Mouse (Mus musculus): Measurements from ENCODE around the gene Cdhr3. TPM values are rescaled to one million over a fixed set of nuclear protein-coding genes. Genes with fewer than 3 reads are reported as not detected.

Gene Cdhr3
- polyA plus RNA-seq, 2 experiments = not detected

DNA sequence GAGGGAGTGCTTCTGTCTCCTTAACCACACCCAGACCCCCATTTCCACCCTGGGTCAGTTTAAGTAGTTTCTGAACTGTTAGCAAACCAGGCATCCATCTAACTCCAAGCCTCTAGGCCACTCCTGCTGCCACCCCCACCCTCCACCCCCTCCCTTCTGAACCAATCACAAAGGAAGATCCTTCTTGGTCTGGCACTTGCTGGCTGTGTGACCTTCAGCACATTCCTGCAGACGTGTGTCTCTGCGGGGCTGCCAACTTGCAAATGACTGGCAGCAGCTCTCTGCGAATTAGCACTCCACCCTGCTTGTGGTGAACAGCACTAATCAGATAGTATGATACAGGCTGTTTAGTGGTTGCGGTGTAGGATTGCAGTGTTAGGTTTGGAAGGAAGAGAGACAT is 36.7 kb upstream of the Cdhr3 start:
- Histone ChIP-seq H3K4me1 (replicated peaks; ENCODE audit: control insufficient read depth in 2 of 2, insufficient read depth in 2 of 2, low read length in 1 of 2) (peaks cover 0 to 10% of the 10 kb centered on the region in 2 experiments; a peak in 2 of 4 replicates), H3K9me3 (ENCODE audit: control insufficient read depth, low read length) (no peaks in the 10 kb centered on the region), H3K9ac (replicated peaks) (no peak overlapping the region), H3K27me3 (ENCODE audit: control insufficient read depth, insufficient read depth, low read length) (no peaks in the 10 kb centered on the region), H3K36me3 (replicated peaks; ENCODE audit: control insufficient read depth, insufficient read depth, low read depth) (no peaks in the 10 kb centered on the region), H3K27ac (no peak overlapping the region), H3K4me3 (ENCODE audit: insufficient read depth in 1 of 2, low read depth in 2 of 2, low read length in 2 of 2) (no peak overlapping the region), H3K4me2 (ENCODE audit: low read depth) (no peak overlapping the region)
- no peak for ATAC-seq (ENCODE audit: insufficient read depth)
- no peak for DNase-seq (ENCODE audit: low read depth in 3 of 3, low spot score in 3 of 3)
- 4% methylated on average over 4 of the region's 4 CpGs for WGBS (ENCODE audit: insufficient replicate concordance)
- TF ChIP-seq CTCF (IDR thresholded peaks at IDR 0.05; ENCODE audit: low read depth) = no peak
- no peak for TF ChIP-seq EP300 (IDR thresholded peaks at IDR 0.05; ENCODE audit: low read depth)

DNA sequence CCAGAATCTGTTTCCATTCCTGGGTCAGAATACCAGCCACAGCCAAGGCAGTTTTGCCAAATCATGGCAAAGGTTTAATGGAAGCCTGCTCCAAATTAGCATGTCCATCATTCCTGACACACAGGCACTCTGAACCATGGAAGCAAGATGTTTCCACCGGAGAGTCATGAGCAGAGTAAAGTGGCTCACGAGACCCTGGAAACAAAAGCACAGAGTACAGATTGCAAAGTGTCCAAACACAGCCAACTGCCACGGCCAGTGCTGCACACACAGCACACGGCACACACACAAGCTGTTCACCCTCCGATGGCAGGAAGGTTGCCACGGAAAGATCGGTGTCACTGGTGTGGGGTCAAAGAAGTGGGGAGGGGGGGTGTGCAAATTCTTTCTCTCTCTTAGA is 36.0 kb upstream of the Cdhr3 start:
- no peak overlapping the region for H3K4me3 ChIP-seq (ENCODE audit: insufficient read depth in 1 of 2, low read depth in 2 of 2, low read length in 2 of 2)
- DNase-seq (ENCODE audit: low read depth in 3 of 3, low spot score in 3 of 3) (no peak), ATAC-seq (ENCODE audit: insufficient read depth) (no peak)
- no peak overlapping the region for H3K27ac ChIP-seq
- H3K9ac ChIP-seq (replicated peaks) = no peak overlapping the region
- no peaks in the 10 kb centered on the region for H3K36me3 ChIP-seq (replicated peaks; ENCODE audit: control insufficient read depth, insufficient read depth, low read depth)
- H3K27me3 ChIP-seq (ENCODE audit: control insufficient read depth, insufficient read depth, low read length) = no peaks in the 10 kb centered on the region
- no peak overlapping the region for H3K4me2 ChIP-seq (ENCODE audit: low read depth)
- WGBS (ENCODE audit: insufficient replicate concordance) = 63% methylated on average over 7 of the region's 7 CpGs
- TF ChIP-seq EP300 (IDR thresholded peaks at IDR 0.05; ENCODE audit: low read depth) = no peak
- no peak for TF ChIP-seq CTCF (IDR thresholded peaks at IDR 0.05; ENCODE audit: low read depth)
- H3K4me1 ChIP-seq (replicated peaks; ENCODE audit: control insufficient read depth in 2 of 2, insufficient read depth in 2 of 2, low read length in 1 of 2) = peaks cover 0 to 10% of the 10 kb centered on the region in 2 experiments; a peak in 2 of 4 replicates
- no peaks in the 10 kb centered on the region for H3K9me3 ChIP-seq (ENCODE audit: control insufficient read depth, low read length)

GRCm38 (mm10) chr12:33128121-33128520 is 35.4 kb upstream of the Cdhr3 start:
- no peak overlapping the region for H3K4me3 ChIP-seq (ENCODE audit: insufficient read depth in 1 of 2, low read depth in 2 of 2, low read length in 2 of 2)
- 56% methylated on average over 2 of the region's 2 CpGs for WGBS (ENCODE audit: insufficient replicate concordance)
- no peak for TF ChIP-seq EP300 (IDR thresholded peaks at IDR 0.05; ENCODE audit: low read depth)
- TF ChIP-seq CTCF (IDR thresholded peaks at IDR 0.05; ENCODE audit: low read depth) = no peak
- H3K9ac ChIP-seq (replicated peaks) = no peak overlapping the region
- H3K9me3 ChIP-seq (ENCODE audit: control insufficient read depth, low read length) = no peaks in the 10 kb centered on the region
- H3K27me3 ChIP-seq (ENCODE audit: control insufficient read depth, insufficient read depth, low read length) = no peaks in the 10 kb centered on the region
- H3K4me1 ChIP-seq (replicated peaks; ENCODE audit: control insufficient read depth in 2 of 2, insufficient read depth in 2 of 2, low read length in 1 of 2) = peaks cover 0 to 10% of the 10 kb centered on the region in 2 experiments; a peak in 2 of 4 replicates
- no peak overlapping the region for H3K4me2 ChIP-seq (ENCODE audit: low read depth)
- ATAC-seq (ENCODE audit: insufficient read depth) = no peak
- H3K36me3 ChIP-seq (replicated peaks; ENCODE audit: control insufficient read depth, insufficient read depth, low read depth) = no peaks in the 10 kb centered on the region
- H3K27ac ChIP-seq = no peak overlapping the region
- no peak for DNase-seq (ENCODE audit: low read depth in 3 of 3, low spot score in 3 of 3)

DNA sequence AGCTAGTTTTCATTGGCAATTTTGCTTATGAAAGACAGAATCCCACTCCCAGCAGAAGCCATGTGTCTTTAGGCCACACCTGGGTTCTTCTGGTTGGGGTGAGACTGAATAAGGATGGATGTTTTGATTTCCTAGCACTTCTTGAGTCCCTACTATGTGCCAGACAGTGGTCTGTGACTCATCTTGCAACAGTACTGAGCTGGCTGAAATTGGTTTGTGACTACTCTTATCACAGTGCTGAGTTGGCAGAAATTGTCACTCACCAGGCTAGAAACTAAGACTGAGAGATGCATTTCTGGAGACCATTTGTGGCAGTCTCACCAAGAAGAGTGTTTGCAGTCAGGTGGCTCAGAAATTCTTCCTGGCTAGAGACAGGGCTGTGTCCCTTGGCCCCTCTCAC is 33.6 kb upstream of the Cdhr3 start:
- no peaks in the 10 kb centered on the region for H3K36me3 ChIP-seq (replicated peaks; ENCODE audit: control insufficient read depth, insufficient read depth, low read depth)
- H3K4me2 ChIP-seq (ENCODE audit: low read depth) = no peak overlapping the region
- peaks cover 0 to 10% of the 10 kb centered on the region in 2 experiments; a peak in 2 of 4 replicates for H3K4me1 ChIP-seq (replicated peaks; ENCODE audit: control insufficient read depth in 2 of 2, insufficient read depth in 2 of 2, low read length in 1 of 2)
- H3K9ac ChIP-seq (replicated peaks) = no peak overlapping the region
- H3K9me3 ChIP-seq (ENCODE audit: control insufficient read depth, low read length) = no peaks in the 10 kb centered on the region
- DNase-seq (ENCODE audit: low read depth in 3 of 3, low spot score in 3 of 3) (no peak), ATAC-seq (ENCODE audit: insufficient read depth) (no peak)
- no peaks in the 10 kb centered on the region for H3K27me3 ChIP-seq (ENCODE audit: control insufficient read depth, insufficient read depth, low read length)
- H3K27ac ChIP-seq = no peak overlapping the region
- TF ChIP-seq EP300 (IDR thresholded peaks at IDR 0.05; ENCODE audit: low read depth) = no peak
- TF ChIP-seq CTCF (IDR thresholded peaks at IDR 0.05; ENCODE audit: low read depth) = no peak
- no peak overlapping the region for H3K4me3 ChIP-seq (ENCODE audit: insufficient read depth in 1 of 2, low read depth in 2 of 2, low read length in 2 of 2)

- peaks cover 0 to 10% of the 10 kb centered on the region in 2 experiments; a peak in 2 of 4 replicates for H3K4me1 ChIP-seq (replicated peaks; ENCODE audit: control insufficient read depth in 2 of 2, insufficient read depth in 2 of 2, low read length in 1 of 2)
- TF ChIP-seq EP300 (IDR thresholded peaks at IDR 0.05; ENCODE audit: low read depth) (no peak; the same call in 1 of the 2 replicates), CTCF (IDR thresholded peaks at IDR 0.05; ENCODE audit: low read depth) (no peak)
- H3K9ac ChIP-seq (replicated peaks) = no peak overlapping the region
- DNase-seq (ENCODE audit: low read depth in 3 of 3, low spot score in 3 of 3) (no peak), ATAC-seq (ENCODE audit: insufficient read depth) (no peak)
- H3K4me3 ChIP-seq (ENCODE audit: insufficient read depth in 1 of 2, low read depth in 2 of 2, low read length in 2 of 2) = no peak overlapping the region
- 9% methylated on average over 9 of the region's 9 CpGs for WGBS (ENCODE audit: insufficient replicate concordance)
- no peaks in the 10 kb centered on the region for H3K36me3 ChIP-seq (replicated peaks; ENCODE audit: control insufficient read depth, insufficient read depth, low read depth)
- no peak overlapping the region for H3K4me2 ChIP-seq (ENCODE audit: low read depth)
- H3K9me3 ChIP-seq (ENCODE audit: control insufficient read depth, low read length) = no peaks in the 10 kb centered on the region
- H3K27ac ChIP-seq = no peak overlapping the region
- no peaks in the 10 kb centered on the region for H3K27me3 ChIP-seq (ENCODE audit: control insufficient read depth, insufficient read depth, low read length)
Observed at GRCm38 (mm10) chr12:33125594-33126227, 33.0 kb upstream of the Cdhr3 start.

Data from liver, embryonic 14.5 days (tissue).